Mouse (Mus musculus) forebrain, embryonic 11.5 days (tissue): ENCODE measurements around the gene Gm11077. TPM values are rescaled to one million over a fixed set of nuclear protein-coding genes. Genes with fewer than 3 reads are reported as not detected.

Experiments used
- ATAC-seq: fragments of 200-750 bp; cut with Nextera tagmentation; replicated peaks from 2 replicates; pipeline ENCODE4 v1.8.0; 2017; ENCODE audit warnings: moderate TSS enrichment; ENCODE audit not compliant: low FRiP score
- DNase-seq: peaks from one replicate; pipeline ENCODE4 v3.0.0-alpha.2; 2017; ENCODE audit warnings: low spot score
- H3K27ac ChIP-seq: fragments of 300-500 bp; sonication (generic); 2 replicates; pipeline ENCODE4 v1.5.1; 2014; ENCODE audit warnings: low read depth, low read length
- H3K27me3 ChIP-seq: fragments of 300-500 bp; sonication (generic); 2 replicates; pipeline ENCODE4 v1.6.1; 2014; ENCODE audit warnings: mild to moderate bottlenecking, low read length, mixed read lengths; ENCODE audit not compliant: control insufficient read depth, insufficient read depth
- H3K36me3 ChIP-seq: fragments of 300-500 bp; sonication (generic); 2 replicates; pipeline ENCODE4 v1.6.1; 2014; ENCODE audit warnings: mild to moderate bottlenecking, low read length, moderate library complexity, mixed read lengths; ENCODE audit not compliant: control insufficient read depth, insufficient read depth
- H3K4me1 ChIP-seq: fragments of 300-500 bp; sonication (generic); replicated peaks from 2 replicates; pipeline ENCODE4 v1.6.1; 2014; ENCODE audit warnings: low read length, mixed read lengths; ENCODE audit not compliant: control insufficient read depth, insufficient read depth
- H3K4me2 ChIP-seq: fragments of 300-500 bp; sonication (generic); 2 replicates; pipeline ENCODE4 v1.6.1; 2014; ENCODE audit warnings: low read depth, mild to moderate bottlenecking, low read length, moderate library complexity, mixed read lengths; ENCODE audit not compliant: severe bottlenecking
- H3K4me3 ChIP-seq: fragments of 300-500 bp; sonication (generic); 2 replicates; pipeline ENCODE4 v1.5.1; 2014; ENCODE audit warnings: low read depth, low read length
- H3K9ac ChIP-seq: fragments of 300-500 bp; sonication (generic); 2 replicates; pipeline ENCODE4 v1.6.1; 2014; ENCODE audit warnings: low read length
- H3K9me3 ChIP-seq: fragments of 300-500 bp; sonication (generic); 2 replicates; pipeline ENCODE4 v1.6.1; 2016; ENCODE audit warnings: low read length, mixed read lengths; ENCODE audit not compliant: control insufficient read depth
- WGBS: fragments of 180-500 bp; shearing (Covaris S2); extraction: QIAGEN DNeasy Blood & Tissue Kit; methylation state at CpG from one replicate; pipeline ENCODE4 v1.1.7; 2014; 5-methylcytosine and 5-hydroxymethylcytosine counted together
- polyA plus RNA-seq: library from polyadenylated mRNA; unstranded; fragments of >200 nt; fragmentation: Nextera tagmentation; extraction: Ambion mirVana; gene quantifications from 2 replicates; pipeline ENCODE4 v1.2.1, GENCODE M21; 2014

The Gm11077 gene
- polyA plus RNA-seq: not detected in 2 replicates

DNA sequence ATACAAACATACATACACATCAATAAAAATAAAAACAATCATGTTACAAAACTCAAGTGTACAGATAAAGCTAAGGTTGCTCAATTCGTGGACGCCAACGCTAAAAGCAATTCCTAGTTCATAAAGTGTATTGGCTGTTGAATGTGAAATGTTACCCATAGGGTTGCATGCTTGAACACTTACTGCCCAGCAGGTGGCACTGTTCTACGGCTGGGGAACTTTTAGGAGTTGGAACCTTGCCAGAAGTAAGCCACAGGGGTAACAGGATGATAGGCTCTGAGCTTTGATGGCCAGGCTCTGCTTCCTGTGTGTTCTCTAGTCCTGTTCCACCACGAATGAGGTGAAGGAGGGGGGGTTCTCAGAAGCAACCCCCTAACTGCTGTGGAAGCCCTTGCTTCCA lies at the start of gene Gm11077:
TSS of gene Gm11077 (plus strand) at position 13 of the 400 bp plus-strand sequence.
- WGBS: 93% methylated on average over 5 of the region's 5 CpGs
- Histone ChIP-seq H3K4me2 (no peak within 1 kb of the TSS), H3K27me3 (no peaks in the 10 kb centered on the region), H3K4me1 (no peaks in the 10 kb centered on the region), H3K9ac (no peak within 1 kb of the TSS), H3K27ac (no peak within 1 kb of the TSS), H3K4me3 (no peak within 1 kb of the TSS), H3K9me3 (no peaks in the 10 kb centered on the region; the same call in 1 of the 2 replicates), H3K36me3 (no peaks in the 10 kb centered on the region)
- DNase-seq (no peak), ATAC-seq (no peak)

- no peaks in the 10 kb centered on the region for H3K9me3 ChIP-seq
- no peak overlapping the region for H3K4me2 ChIP-seq
- no peaks in the 10 kb centered on the region for H3K36me3 ChIP-seq
- no peak overlapping the region for H3K4me3 ChIP-seq
- H3K27ac ChIP-seq: no peak overlapping the region
- H3K9ac ChIP-seq: no peak overlapping the region
- DNase-seq (no peak), ATAC-seq (no peak; the same call in 1 of the 2 replicates)
- 39% methylated on average over 7 of the region's 7 CpGs for WGBS
- H3K27me3 ChIP-seq: no peaks in the 10 kb centered on the region
- H3K4me1 ChIP-seq: peaks cover 3% of the 10 kb centered on the region; the same call in 1 of the 2 replicates
Measured at GRCm38 (mm10) chr6:140680713-140681112, 48.4 kb upstream of the Gm11077 start.

- no peaks in the 10 kb centered on the region for H3K36me3 ChIP-seq
- no peak overlapping the region for H3K9ac ChIP-seq
- H3K27ac ChIP-seq: no peak overlapping the region
- no peaks in the 10 kb centered on the region for H3K27me3 ChIP-seq
- DNase-seq (no peak), ATAC-seq (no peak)
- H3K4me3 ChIP-seq: no peak overlapping the region
- peaks cover 3% of the 10 kb centered on the region; the same call in 1 of the 2 replicates for H3K4me1 ChIP-seq
- WGBS: 56% methylated on average over 13 of the region's 13 CpGs
- no peaks in the 10 kb centered on the region for H3K9me3 ChIP-seq
- H3K4me2 ChIP-seq: no peak overlapping the region
Measured at GRCm38 (mm10) chr6:140682829-140683228, 46.3 kb upstream of the Gm11077 start.

DNA sequence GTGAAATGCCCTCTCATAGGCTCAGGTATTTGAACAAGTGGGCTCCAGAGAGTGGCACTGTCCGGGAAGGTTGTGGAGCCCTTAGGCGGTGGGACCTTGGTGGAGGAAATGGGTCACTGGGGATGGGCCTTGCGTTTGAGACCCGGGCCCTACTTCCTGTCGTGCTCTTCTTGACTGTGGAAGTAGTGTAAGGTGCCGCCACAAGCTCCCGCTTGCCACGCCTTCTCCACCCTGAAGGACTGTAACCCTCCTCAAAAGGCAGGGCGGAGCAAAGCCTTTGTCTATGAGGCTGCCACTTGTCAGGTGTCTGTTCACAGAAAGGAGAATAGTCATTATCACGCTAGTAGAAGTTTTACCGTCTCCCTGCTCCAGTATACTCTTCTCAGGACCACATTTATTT lies 44.7 kb upstream of the Gm11077 start:
- Histone ChIP-seq H3K4me2 (no peak overlapping the region), H3K9me3 (no peaks in the 10 kb centered on the region), H3K4me1 (no peaks in the 10 kb centered on the region), H3K36me3 (no peaks in the 10 kb centered on the region), H3K27me3 (no peaks in the 10 kb centered on the region), H3K4me3 (no peak overlapping the region), H3K9ac (no peak overlapping the region), H3K27ac (no peak overlapping the region)
- WGBS: 89% methylated on average over 11 of the region's 11 CpGs
- no peak for DNase-seq
- ATAC-seq: no peak

DNA sequence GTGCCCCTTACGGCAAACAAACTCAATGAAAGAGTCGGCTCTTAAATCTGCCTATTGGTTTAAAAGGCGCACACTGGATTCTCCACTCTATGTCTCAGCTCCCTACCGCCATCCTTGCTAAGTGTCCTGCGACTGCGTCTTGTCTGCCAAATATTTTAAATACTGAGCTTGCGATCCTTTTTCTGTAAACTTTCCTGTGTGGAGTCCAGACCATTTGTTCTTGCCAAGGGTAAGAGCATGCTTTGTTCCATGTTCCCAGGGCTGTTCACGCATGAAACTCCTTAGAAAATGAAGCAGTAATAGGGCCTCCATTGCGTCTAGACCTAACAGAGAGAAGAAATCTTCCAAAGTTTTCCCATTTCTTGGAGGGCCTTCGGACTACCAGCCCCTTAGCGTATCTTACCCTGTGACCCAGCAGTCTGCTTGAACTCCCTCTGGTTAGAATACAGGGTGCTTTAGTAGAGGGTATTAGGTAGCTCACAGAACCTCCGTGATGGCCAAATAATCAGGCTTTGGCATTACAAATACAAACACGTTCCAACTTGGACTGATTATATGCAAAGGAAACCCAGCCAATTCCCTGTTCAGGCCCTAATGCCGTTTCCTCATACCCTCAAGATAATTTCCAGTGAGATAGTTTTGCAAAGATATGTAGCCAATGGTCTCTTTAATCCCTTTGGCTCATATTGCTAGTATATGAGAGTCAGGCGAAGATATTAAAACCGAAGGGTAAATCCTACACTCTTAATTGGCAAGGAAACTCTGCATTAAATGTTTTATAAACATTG lies 39.3 kb upstream of the Gm11077 start:
- Histone ChIP-seq H3K27me3 (no peaks in the 10 kb centered on the region), H3K9ac (no peak overlapping the region), H3K9me3 (no peaks in the 10 kb centered on the region), H3K4me3 (no peak overlapping the region), H3K36me3 (no peaks in the 10 kb centered on the region), H3K27ac (no peak overlapping the region), H3K4me1 (no peaks in the 10 kb centered on the region), H3K4me2 (no peak overlapping the region)
- ATAC-seq (no peak), DNase-seq (no peak)
- 90% methylated on average over 16 of the region's 16 CpGs for WGBS

DNA sequence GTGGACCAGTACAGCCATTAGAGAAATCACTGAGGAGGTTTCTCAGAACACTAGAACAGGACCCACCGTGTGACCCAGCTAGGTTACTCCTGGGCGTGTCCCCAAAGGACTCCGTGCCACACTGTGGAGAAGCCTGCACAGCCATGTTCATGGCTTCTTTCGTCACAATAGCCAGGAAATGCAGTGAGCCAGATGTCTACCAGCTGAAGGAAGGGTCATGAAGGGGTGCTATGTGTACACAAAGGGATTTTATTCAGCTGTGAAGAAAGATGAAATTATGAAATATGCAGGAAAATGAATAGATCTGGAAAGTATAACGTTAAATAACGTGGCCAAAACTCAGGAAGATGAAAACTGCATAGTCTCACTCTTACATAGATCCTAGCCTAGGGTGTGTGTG lies 36.9 kb upstream of the Gm11077 start:
- WGBS: 91% methylated on average over 6 of the region's 6 CpGs
- Histone ChIP-seq H3K36me3 (no peaks in the 10 kb centered on the region), H3K9ac (no peak overlapping the region), H3K9me3 (no peaks in the 10 kb centered on the region), H3K4me3 (no peak overlapping the region), H3K4me2 (no peak overlapping the region), H3K4me1 (no peaks in the 10 kb centered on the region), H3K27me3 (no peaks in the 10 kb centered on the region), H3K27ac (no peak overlapping the region)
- DNase-seq: no peak
- no peak for ATAC-seq

DNA sequence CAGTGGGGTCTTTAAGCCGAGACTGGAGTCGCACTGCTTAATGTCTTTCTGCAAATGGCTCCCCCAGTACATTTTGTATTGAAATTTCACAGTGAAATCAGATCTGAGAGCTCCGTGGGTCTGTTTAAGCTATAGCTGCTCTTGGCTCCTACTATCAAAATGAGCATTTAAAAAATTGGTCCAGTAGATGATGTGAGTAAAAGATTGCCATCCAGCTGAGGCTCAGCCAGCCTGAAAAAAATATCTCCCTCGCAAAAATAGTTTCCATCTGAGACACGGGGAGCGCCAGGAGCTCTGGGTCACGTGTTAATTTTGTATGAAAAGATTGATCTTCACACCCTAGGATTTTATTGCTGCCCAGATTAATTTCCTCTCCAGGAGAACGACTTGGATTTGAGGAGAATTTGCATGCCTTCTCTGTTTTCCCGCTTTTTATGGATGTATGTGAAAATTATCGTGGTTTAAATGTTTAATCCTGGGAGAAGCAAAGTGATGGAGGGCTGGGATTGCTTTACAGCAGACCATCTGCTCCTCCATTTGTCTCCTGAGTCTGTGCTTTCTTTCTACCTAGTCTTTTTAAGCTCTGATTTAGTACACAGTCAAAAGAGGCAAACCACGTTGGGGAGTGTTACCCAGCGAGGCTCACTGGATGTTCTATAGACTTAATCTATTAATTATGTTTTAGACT lies 32.7 kb upstream of the Gm11077 start:
- no peak overlapping the region for H3K4me3 ChIP-seq
- no peaks in the 10 kb centered on the region for H3K27me3 ChIP-seq
- ATAC-seq (no peak), DNase-seq (no peak)
- no peak overlapping the region for H3K4me2 ChIP-seq
- H3K9ac ChIP-seq: no peak overlapping the region
- H3K9me3 ChIP-seq: no peaks in the 10 kb centered on the region
- H3K27ac ChIP-seq: no peak overlapping the region
- H3K4me1 ChIP-seq: no peaks in the 10 kb centered on the region
- no peaks in the 10 kb centered on the region for H3K36me3 ChIP-seq
- WGBS: 86% methylated on average over 12 of the region's 12 CpGs

DNA sequence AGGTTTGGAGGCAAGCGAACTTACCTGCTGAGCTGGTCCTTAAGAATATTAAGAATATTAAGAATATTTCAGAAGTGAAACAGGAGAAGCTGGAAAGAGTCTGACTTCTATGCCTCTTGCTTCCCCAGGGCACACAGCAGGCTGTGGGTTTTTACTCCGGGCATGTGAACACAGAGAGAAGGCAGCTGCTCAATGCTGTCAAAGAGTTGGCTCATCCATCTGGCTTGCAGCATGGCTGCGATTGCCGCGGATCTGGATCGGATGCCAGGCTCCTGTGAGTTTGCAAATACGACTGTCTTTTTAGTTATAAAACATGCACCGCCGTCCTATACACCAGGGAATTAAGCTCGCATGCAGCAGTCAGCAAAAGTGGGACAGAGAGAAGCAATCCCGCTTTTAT lies 31.1 kb upstream of the Gm11077 start:
- WGBS: 95% methylated on average over 11 of the region's 11 CpGs
- no peak overlapping the region for H3K4me2 ChIP-seq
- H3K9me3 ChIP-seq: no peaks in the 10 kb centered on the region
- no peaks in the 10 kb centered on the region for H3K36me3 ChIP-seq
- no peak overlapping the region for H3K4me3 ChIP-seq
- H3K4me1 ChIP-seq: no peaks in the 10 kb centered on the region
- no peak overlapping the region for H3K27ac ChIP-seq
- DNase-seq (no peak), ATAC-seq (no peak)
- no peak overlapping the region for H3K9ac ChIP-seq
- H3K27me3 ChIP-seq: no peaks in the 10 kb centered on the region
